Mouse (Mus musculus) ES-E14 (cell line): ENCODE measurements at regions not wholly inside any gene's neighbourhood (a gene's known extent, or its start where the extent isn't known, plus 50 kb on each side); places are given as distances from the start of the nearest gene placed in this dataset.

Experiments used
- CHD2 ChIP-seq: IDR thresholded peaks from 2 replicates; pipeline ENCODE4 v1.6.1; 2014; ENCODE audit warnings: mild to moderate bottlenecking, low read depth, low read length, inconsistent platforms
- HCFC1 ChIP-seq: IDR thresholded peaks from 2 replicates; pipeline ENCODE4 v1.6.1; 2012; ENCODE audit warnings: low read length, inconsistent platforms, borderline replicate concordance; ENCODE audit not compliant: insufficient read depth
- ZC3H11A ChIP-seq: IDR thresholded peaks from 2 replicates; pipeline ENCODE4 v1.6.1; 2012; ENCODE audit warnings: low read depth, mild to moderate bottlenecking, inconsistent platforms, low read length, borderline replicate concordance

- TF ChIP-seq HCFC1 (no peak), ZC3H11A (no peak), CHD2 (no peak)
Measured at GRCm38 (mm10) chr16:8117543-8118167, 307.3 kb downstream of the Tmem114 start.
